Mouse (Mus musculus): ENCODE results near the gene Olfr748.
"Not testable (repeated sequence)": the region's sequence is repeated elsewhere in the genome, so short reads cannot be mapped to it uniquely, and the experiment has no call there.

Olfr748 gene

DNA sequence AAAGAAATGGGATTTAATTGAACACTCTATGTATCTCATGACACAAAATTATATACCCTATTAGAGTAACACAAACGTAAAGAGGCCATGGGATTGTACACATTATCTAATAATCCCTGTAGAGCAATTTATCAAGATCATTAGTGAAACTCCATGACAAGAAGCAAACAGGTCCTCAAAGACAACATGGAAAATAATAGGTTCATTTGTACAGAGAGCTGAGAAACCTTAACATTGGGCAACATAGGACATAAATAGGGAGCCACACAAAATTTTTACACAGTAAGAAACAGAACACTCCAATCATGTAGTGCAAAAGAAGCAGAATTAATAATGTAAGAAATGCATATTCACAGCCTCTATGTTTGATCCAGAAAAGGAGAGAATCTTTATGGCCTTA lies at the start of gene Olfr748:
Gene Olfr748, plus strand, starts transcription at position 301 of the 400 bp plus-strand sequence.
- no peak for DNase-seq (ENCODE audit: low spot score)

DNA sequence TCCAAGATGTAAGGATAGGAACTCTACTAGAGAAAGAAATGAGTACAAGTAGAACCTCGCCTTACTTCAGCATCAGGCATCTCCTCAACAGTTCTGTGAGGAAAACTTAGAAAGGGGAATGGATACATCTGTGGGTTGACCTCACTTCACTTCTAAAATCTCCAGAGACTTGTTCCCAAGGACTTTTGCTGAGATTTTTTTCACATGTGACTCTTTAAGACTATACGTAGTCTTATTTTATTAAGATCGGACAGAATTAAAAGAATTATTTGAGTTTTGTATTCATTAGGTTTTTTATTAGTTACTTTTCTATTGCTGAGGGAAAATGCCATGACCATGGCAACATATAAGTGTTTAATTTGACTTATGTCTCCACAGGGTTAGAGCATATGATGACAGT lies 14.1 kb upstream of the Olfr748 start, which contains the start of gene Olfr747:
Gene Olfr747, minus strand, starts transcription at position 101 of the 400 bp plus-strand sequence.
- no peak for DNase-seq (ENCODE audit: low spot score)

DNA sequence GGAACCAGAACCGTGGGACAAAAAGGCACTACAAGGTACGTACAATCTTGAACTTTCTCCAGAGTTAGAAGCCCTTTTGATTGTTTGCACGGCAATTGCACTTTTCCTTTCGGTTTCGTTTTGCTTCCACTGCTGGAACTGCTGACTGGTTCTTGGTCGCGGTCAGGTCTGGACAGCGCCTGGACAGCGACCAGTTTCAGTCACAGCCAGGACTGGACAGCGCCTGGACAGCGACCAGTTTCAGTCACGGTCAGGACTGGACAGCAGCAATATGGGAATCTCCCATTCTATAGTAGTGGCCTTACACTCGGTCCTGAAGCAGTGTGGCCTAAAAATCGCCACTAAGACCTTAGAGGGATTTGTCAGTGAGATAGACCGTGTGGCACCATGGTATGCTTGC lies 12.7 kb downstream of the Olfr748 start:
- DNase-seq (ENCODE audit: low spot score), result not testable (repeated sequence)

DNA sequence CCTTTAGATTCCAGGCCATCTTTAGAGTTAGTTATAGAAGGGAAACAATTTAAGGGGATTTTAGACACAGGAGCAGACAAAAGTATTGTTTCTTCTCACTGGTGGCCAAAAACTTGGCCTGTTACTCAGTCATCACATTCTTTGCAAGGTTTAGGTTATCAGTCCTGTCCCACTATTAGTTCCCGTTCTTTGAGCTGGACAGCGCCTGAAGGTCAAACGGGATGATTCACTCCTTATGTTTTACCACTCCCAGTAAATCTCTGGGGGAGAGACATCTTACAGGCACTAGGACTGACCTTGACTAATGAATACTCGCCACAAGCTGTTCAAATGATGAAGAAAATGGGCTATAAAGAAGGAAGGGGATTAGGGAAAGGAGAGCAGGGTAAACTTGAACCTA lies 15.2 kb downstream of the Olfr748 start:
- not testable (repeated sequence) for DNase-seq (ENCODE audit: low spot score)

DNA sequence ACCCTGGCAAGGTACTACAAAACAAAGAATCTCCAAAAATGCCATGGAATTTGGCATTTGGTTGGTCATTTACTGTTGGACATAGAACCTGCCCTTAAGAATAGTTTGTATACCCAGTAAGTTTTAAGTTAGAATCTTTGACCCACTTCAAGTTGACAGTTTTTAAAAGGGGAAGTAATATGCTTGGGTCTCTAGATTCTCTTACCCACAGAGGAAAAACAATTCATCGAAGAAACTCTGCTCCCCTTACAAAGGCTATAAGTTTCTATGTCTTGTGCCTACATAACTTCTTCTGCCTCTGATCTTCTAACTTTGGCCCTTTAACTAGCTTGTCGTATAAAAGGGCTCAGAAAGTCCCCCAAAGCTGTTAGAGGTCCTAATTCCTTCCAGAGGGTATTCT lies 33.2 kb downstream of the Olfr748 start:
- DNase-seq (ENCODE audit: low spot score), result no peak

DNA sequence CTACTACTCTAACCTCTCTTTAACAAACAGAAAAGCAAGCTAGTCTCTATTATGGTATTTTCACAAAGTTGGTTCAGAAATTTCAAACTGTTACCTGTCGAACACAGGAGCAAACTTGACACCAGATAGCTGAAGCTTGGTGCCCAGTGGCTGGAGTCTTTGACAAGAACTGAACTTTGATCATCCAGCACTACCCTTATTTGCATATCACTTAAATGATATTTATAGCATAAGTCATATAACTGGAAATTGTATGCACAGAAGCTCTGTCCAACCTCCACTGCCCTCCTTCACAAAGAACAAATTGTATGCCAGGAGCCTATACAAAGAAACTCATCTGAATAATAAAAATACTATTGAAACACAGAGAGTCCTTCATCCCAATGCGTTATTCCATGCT lies 34.4 kb downstream of the Olfr748 start:
- DNase-seq (ENCODE audit: low spot score), result no peak

DNA sequence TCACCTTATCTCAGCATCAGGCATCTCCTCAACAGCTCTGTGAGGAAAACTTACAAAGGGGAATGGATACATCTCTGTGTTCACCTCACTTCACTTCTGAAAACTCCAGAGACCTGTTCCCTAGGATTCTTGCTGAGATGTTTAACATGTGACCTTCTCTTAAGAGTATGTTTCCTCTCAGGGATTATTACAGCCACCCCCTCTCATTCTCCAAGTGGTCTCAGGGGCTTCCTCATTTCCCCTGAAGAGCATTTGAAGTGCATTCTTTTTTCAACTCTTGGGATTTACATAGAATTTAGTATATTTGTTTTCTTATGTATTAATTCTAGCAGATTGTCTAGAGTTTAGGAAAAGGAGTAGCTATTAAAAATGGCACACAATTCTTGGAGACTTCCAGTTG lies 37.8 kb downstream of the Olfr748 start, which contains the start of gene Olfr749:
Gene Olfr749, minus strand, starts transcription at position 101 of the 400 bp plus-strand sequence.
- DNase-seq (ENCODE audit: low spot score), result no peak

DNA sequence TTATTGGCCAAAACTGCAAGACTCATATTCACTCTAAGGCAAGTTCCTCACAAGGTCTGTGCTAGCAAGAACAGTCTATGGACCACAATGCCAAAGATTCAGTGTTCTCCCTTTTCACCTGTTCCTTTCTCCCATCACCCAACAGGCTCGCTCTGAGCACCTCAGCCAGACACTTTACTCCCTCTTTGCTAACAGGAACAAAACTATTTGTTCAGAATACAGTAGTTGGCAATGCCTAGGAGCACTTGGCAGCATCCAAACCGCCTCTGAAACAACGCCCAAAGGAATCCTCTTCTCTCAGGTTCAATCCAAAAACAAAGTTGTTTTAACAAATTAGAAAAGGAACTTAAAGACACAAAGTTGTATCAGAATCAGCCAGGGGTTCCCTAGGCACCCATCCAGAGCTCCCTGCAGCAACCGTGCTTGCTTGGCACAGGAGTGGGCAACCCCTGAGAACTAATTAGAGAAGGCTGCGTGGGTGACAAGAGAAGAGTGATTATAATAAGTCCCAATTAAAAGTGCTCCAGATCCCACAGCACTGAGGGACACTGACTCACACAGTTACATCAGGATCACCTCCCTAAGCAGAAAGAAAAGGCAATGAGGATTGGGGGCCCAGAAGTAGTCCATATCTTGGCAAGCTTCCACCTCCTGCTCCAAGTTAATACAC lies 51.4 kb downstream of the Olfr748 start:
- DNase-seq (ENCODE audit: low spot score), result no peak
